Mouse (Mus musculus) liver, embryonic 11.5 days (tissue): ENCODE results near the gene Etv3. TPM values are rescaled to one million over a fixed set of nuclear protein-coding genes. Genes with fewer than 3 reads are reported as not detected.

Source experiments
- ATAC-seq: fragments of 200-750 bp; cut with Nextera tagmentation; replicated peaks from 2 replicates; pipeline ENCODE4 v1.8.0; 2017; ENCODE audit warnings: moderate number of reproducible peaks, mild to moderate bottlenecking, moderate TSS enrichment, moderate library complexity; ENCODE audit not compliant: low FRiP score
- DNase-seq: peaks from one replicate; pipeline ENCODE4 v3.0.0-alpha.2; 2017; ENCODE audit warnings: low spot score
- H3K27ac ChIP-seq: fragments of 300-500 bp; sonication (generic); 2 replicates; pipeline ENCODE4 v1.5.1; 2014; ENCODE audit warnings: mild to moderate bottlenecking, low read depth, low read length, control low read depth
- H3K27me3 ChIP-seq: fragments of 300-500 bp; sonication (generic); replicated peaks from 2 replicates; pipeline ENCODE4 v1.6.1; 2014; ENCODE audit warnings: low read length, mixed read lengths; ENCODE audit not compliant: control insufficient read depth, insufficient read depth
- H3K36me3 ChIP-seq: fragments of 300-500 bp; sonication (generic); 2 replicates; pipeline ENCODE4 v1.6.1; 2014; ENCODE audit warnings: mild to moderate bottlenecking, low read length, moderate library complexity, mixed read lengths; ENCODE audit not compliant: control insufficient read depth, insufficient read depth
- H3K4me1 ChIP-seq: fragments of 300-500 bp; sonication (generic); replicated peaks from 2 replicates; pipeline ENCODE4 v1.6.1; 2014; ENCODE audit warnings: low read length, mixed read lengths; ENCODE audit not compliant: control insufficient read depth, insufficient read depth
- H3K4me2 ChIP-seq: fragments of 300-500 bp; sonication (generic); 2 replicates; pipeline ENCODE4 v1.6.1; 2014; ENCODE audit warnings: mild to moderate bottlenecking, control low read depth, moderate library complexity
- H3K4me3 ChIP-seq: fragments of 300-500 bp; sonication (generic); 2 replicates; pipeline ENCODE4 v1.5.1; 2014; ENCODE audit warnings: low read depth, low read length, control low read depth
- H3K9ac ChIP-seq: fragments of 300-500 bp; sonication (generic); 2 replicates; pipeline ENCODE4 v1.6.1; 2014; ENCODE audit warnings: low read depth, low read length, control low read depth
- H3K9me3 ChIP-seq: fragments of 300-500 bp; sonication (generic); 2 replicates; pipeline ENCODE4 v1.6.1; 2016; ENCODE audit warnings: low read length, inconsistent platforms, mixed read lengths; ENCODE audit not compliant: control insufficient read depth
- WGBS: fragments of 180-500 bp; shearing (Covaris S2); extraction: QIAGEN DNeasy Blood & Tissue Kit; methylation state at CpG from one replicate; pipeline ENCODE4 v1.1.7; 2014; 5-methylcytosine and 5-hydroxymethylcytosine counted together
- polyA plus RNA-seq: library from polyadenylated mRNA; unstranded; fragments of >200 nt; fragmentation: Nextera tagmentation; extraction: Ambion mirVana; gene quantifications from 2 replicates; pipeline ENCODE4 v1.2.1, GENCODE M21; 2014

The Etv3 gene
- polyA plus RNA-seq, 1 experiment from 2014 or later, result 7.3 TPM

DNA sequence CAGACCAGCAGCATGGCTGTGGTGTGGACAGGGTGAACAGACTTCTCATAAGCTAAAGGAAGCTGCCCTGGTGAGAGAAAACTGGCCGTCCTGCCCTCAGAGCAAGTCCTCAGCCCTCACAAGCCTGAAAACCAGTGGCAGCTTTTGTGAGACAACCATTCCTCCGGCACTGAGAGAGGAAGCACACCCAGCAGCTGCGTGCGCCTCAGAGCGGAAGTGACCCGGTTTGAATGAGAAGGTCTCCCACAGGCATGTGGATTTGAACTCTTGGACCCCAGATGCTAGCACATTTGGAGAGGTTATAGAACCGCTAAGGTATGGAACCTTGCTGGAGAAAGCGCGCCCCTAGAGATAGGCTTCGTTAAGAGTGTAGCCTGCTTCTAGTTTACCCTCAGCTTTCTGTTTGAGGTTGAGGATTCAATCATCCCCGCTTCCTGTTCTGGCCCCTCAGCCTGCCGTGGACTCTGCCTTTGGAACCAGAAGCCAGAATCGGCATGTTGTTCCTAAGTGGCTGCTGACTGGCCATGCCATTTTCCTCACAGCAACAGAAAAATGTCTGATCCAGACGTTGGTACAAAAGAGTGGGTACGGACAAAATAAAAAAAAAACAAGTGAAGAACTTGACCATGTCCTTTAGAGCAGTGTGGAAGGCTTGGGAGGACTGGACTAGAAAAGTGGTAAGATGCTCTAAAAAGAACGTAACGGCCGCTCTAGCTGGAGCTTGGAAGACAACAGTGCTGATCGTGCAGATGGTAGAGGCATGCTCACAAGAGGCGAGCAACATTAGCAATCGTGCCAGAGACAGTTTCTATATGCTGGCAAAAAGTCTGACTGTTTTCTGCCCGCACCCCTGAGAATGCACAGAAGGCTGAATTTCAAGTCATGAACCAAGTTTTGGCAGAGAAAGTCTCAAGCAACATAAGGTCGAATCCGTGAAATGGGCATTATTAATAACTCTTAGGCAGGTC, 24.8 kb upstream of the Etv3 start:
- DNase-seq (no peak), ATAC-seq (no peak)
- Histone ChIP-seq H3K4me1 (no peaks in the 10 kb centered on the region), H3K4me2 (no peak overlapping the region), H3K4me3 (no peak overlapping the region), H3K27ac (no peak overlapping the region), H3K9me3 (no peaks in the 10 kb centered on the region), H3K27me3 (no peaks in the 10 kb centered on the region), H3K36me3 (no peaks in the 10 kb centered on the region), H3K9ac (no peak overlapping the region)
- WGBS, result 64% methylated on average over 24 of the region's 24 CpGs

- no peak for DNase-seq
- Histone ChIP-seq H3K4me1 (no peaks in the 10 kb centered on the region), H3K9ac (no peak overlapping the region), H3K4me3 (no peak overlapping the region), H3K27me3 (no peaks in the 10 kb centered on the region), H3K36me3 (no peaks in the 10 kb centered on the region), H3K27ac (no peak overlapping the region), H3K4me2 (no peak overlapping the region), H3K9me3 (no peaks in the 10 kb centered on the region)
- ATAC-seq, result no peak
- WGBS, result 53% methylated on average over 8 of the region's 8 CpGs
Measured at GRCm38 (mm10) chr3:87501151-87501550, 24.1 kb upstream of the Etv3 start.

DNA sequence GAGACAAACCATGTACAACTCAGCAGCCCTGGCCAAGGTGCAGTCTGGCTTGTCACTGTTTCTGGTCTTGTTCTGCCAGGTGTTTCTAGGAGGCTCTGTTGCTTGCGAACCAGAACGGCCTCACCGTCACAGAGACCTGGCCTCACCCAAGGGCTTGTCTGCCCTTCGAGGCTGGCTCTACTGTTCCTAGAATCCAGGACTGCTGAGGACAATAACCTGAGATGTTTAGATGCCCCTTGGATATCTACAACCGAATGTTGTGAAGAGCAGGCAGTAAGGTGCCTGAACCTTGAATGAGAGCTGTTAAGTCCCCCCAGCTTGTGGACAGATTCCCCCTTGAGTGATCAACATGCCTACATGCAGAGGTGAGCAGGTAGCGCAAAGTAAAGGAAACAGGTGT, 22.4 kb upstream of the Etv3 start:
- DNase-seq (no peak), ATAC-seq (no peak)
- 87% methylated on average over 6 of the region's 6 CpGs for WGBS
- Histone ChIP-seq H3K36me3 (no peaks in the 10 kb centered on the region), H3K4me2 (no peak overlapping the region), H3K27ac (no peak overlapping the region), H3K9me3 (no peaks in the 10 kb centered on the region), H3K4me1 (no peaks in the 10 kb centered on the region), H3K4me3 (no peak overlapping the region), H3K27me3 (no peaks in the 10 kb centered on the region), H3K9ac (no peak overlapping the region)

DNA sequence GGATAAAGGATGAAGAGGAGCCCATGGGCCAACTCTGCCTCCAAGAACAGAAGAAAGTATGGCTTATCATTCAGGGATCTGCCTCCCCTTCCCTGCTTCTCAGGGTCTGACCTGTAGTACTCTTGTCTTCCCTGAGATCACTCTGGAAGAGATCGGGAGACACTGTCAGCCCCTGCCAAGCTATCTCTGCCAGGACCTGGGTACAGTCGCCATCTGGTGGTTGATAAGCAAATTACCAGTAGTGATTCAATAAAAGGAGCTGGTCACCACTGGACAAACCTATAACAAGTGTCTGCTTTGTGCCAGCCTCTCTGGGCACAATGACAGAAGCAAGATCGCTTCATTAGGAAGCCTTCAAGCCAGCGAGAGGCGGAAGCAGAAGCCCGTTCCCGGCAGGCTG, 20.9 kb upstream of the Etv3 start:
- H3K9ac ChIP-seq, result no peak overlapping the region
- H3K27me3 ChIP-seq, result no peaks in the 10 kb centered on the region
- no peaks in the 10 kb centered on the region for H3K36me3 ChIP-seq
- H3K4me2 ChIP-seq, result no peak overlapping the region
- ATAC-seq (no peak), DNase-seq (peak; percentile 34)
- WGBS, result 30% methylated on average over 7 of the region's 7 CpGs
- no peak overlapping the region for H3K27ac ChIP-seq
- no peaks in the 10 kb centered on the region for H3K9me3 ChIP-seq
- H3K4me1 ChIP-seq, result peaks cover 6% of the 10 kb centered on the region; the same call in 1 of the 2 replicates
- H3K4me3 ChIP-seq, result no peak overlapping the region

DNA sequence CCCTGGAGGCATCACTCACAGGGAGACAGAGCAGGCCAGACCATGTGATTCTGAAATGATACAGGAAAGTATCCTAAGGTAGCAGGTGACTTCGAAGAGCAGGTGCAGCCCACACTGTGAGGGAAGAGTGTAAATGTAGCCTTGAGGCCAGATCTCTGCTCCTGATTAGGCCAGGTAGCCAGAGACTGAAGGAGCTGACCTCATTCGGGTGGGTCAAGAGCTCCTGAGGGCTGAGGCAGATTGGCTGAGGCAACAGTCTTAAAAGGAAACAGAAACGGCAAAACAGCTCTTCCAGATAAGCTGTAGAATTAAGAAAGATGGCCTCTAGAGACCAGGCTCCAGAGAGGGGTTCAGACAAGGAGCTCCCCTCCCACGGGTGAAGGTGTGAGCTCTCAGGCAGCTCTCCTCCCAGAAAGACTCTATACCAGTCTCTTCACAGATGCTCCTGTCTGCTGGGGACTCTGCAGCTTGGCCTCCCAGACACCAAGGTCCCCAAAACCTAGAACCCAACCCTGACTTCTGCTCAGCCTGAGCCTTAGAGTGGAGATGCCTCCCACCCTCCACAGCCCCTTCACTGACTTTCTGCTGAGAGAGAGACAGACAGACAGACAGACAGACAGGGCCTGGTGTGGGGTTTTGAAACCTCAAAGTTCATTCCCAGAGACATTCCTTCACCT, 20.3 kb upstream of the Etv3 start:
- Histone ChIP-seq H3K27ac (no peak overlapping the region), H3K4me2 (no peak overlapping the region), H3K9ac (no peak overlapping the region), H3K36me3 (no peaks in the 10 kb centered on the region), H3K27me3 (no peaks in the 10 kb centered on the region), H3K9me3 (no peaks in the 10 kb centered on the region), H3K4me1 (peaks cover 8% of the 10 kb centered on the region; the same call in 1 of the 2 replicates), H3K4me3 (no peak overlapping the region)
- WGBS, result 45% methylated on average over 4 of the region's 4 CpGs
- ATAC-seq (no peak), DNase-seq (peak; percentile 26)

- Histone ChIP-seq H3K9ac (no peak overlapping the region), H3K9me3 (no peaks in the 10 kb centered on the region), H3K4me3 (no peak overlapping the region), H3K27me3 (no peaks in the 10 kb centered on the region), H3K27ac (no peak overlapping the region), H3K4me1 (peaks cover 8% of the 10 kb centered on the region; the same call in 1 of the 2 replicates), H3K36me3 (no peaks in the 10 kb centered on the region), H3K4me2 (no peak overlapping the region)
- ATAC-seq (no peak), DNase-seq (no peak)
- 59% methylated on average over 12 of the region's 12 CpGs for WGBS
Measured at GRCm38 (mm10) chr3:87506456-87507416, 18.5 kb upstream of the Etv3 start.

DNA sequence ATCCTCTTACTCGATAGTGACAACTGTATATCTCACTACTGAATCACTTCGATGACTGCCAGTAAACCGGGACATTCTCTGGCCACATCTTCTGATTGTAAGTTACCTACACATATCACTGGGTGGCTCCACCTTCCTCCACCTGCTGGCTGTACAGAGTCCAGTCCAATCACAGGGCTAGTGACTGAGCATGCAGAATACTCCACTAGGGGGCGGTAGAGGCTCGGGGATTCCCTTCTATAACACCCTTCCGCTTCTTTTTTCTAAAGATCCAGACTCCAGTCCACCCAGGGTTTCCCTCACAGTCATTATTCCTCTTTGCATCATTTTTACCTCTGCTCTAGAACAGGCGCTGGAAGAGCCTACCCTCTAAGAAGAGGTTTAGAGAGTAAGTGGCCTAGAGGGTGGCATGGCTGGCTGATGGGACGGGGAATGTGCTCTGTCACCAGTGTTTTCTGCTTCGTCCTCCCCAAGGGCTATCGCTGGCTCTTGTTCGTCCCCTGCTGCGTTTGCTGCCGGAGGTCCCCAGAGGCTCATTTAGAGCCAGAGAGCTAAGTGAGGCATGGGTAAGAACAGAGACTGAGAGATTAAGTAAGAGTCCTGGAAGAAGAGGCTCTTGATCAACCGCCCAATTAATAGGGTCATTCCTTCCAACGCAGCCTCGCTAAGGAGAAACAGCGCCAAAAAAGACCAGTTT, 16.9 kb upstream of the Etv3 start:
- Histone ChIP-seq H3K27me3 (no peaks in the 10 kb centered on the region), H3K4me1 (peaks cover 19% of the 10 kb centered on the region), H3K36me3 (no peaks in the 10 kb centered on the region), H3K4me3 (no peak overlapping the region), H3K27ac (no peak overlapping the region), H3K9ac (no peak overlapping the region), H3K9me3 (no peaks in the 10 kb centered on the region), H3K4me2 (peak overlapping the region; percentile 43)
- WGBS, result 30% methylated on average over 17 of the region's 17 CpGs
- DNase-seq (peak; percentile 77), ATAC-seq (peak; percentile 39; the same call in 1 of the 2 replicates)

- Histone ChIP-seq H3K4me3 (no peak overlapping the region), H3K27ac (no peak overlapping the region), H3K9ac (no peak overlapping the region), H3K4me1 (peaks cover 23% of the 10 kb centered on the region), H3K9me3 (no peaks in the 10 kb centered on the region), H3K4me2 (no peak overlapping the region), H3K27me3 (no peaks in the 10 kb centered on the region), H3K36me3 (no peaks in the 10 kb centered on the region)
- 38% methylated on average over 4 of the region's 4 CpGs for WGBS
- DNase-seq (no peak), ATAC-seq (no peak)
Measured at GRCm38 (mm10) chr3:87509061-87509460, 16.1 kb upstream of the Etv3 start.
